Mouse (Mus musculus): ENCODE results near the gene Syt3. TPM values are rescaled to one million over a fixed set of nuclear protein-coding genes. Genes with fewer than 3 reads are reported as not detected.

Gene Syt3
- total and polyA plus RNA-seq, 2 experiments from 2014 or later, result 79.2 to 130 TPM

GRCm38 (mm10) chr7:44350957-44351711 lies 32.8 kb upstream of the Syt3 start:
- no peaks in the 10 kb centered on the region for H3K4me1 ChIP-seq (ENCODE audit: insufficient read depth, low read length)
- DNase-seq (ENCODE audit: low spot score) (peak; percentile 95), ATAC-seq (peak; percentile 60)
- peak overlapping the region; percentile 50 for H3K4me2 ChIP-seq (ENCODE audit: low read depth, low read length)
- TF ChIP-seq CTCF (IDR thresholded peaks at IDR 0.05; ENCODE audit: low read depth), result peak; percentile 96
- H3K36me3 ChIP-seq (ENCODE audit: insufficient read depth, low read length), result peaks cover 12% of the 10 kb centered on the region; the same call in 1 of the 2 replicates
- H3K4me3 ChIP-seq (ENCODE audit: low read length), result 0 out of 2 replicates have a peak overlapping the region, but pooled peaks have one; percentile 3
- H3K9me3 ChIP-seq (ENCODE audit: low read length), result no peaks in the 10 kb centered on the region
- WGBS, result 7% methylated on average over 25 of the region's 25 CpGs
- H3K27ac ChIP-seq, result peak overlapping the region; percentile 50
- H3K27me3 ChIP-seq (ENCODE audit: insufficient read depth, low read length), result peaks cover 27% of the 10 kb centered on the region; the same call in 1 of the 2 replicates
- H3K9ac ChIP-seq (replicated peaks; ENCODE audit: low read length), result peak overlapping the region; percentile 0; the same call in 1 of the 2 replicates

GRCm38 (mm10) chr7:44351881-44352749 lies 31.8 kb upstream of the Syt3 start:
- WGBS, result 11% methylated on average over 68 of the region's 71 CpGs
- 0 out of 2 replicates have a peak overlapping the region, but pooled peaks have one; percentile 27 for H3K4me2 ChIP-seq (ENCODE audit: low read depth, low read length)
- no peaks in the 10 kb centered on the region for H3K9me3 ChIP-seq (ENCODE audit: low read length)
- no peak overlapping the region for H3K4me3 ChIP-seq (ENCODE audit: low read length)
- H3K4me1 ChIP-seq (ENCODE audit: insufficient read depth, low read length), result no peaks in the 10 kb centered on the region
- ATAC-seq (no peak; the same call in 1 of the 2 replicates), DNase-seq (ENCODE audit: low spot score) (no peak)
- H3K27me3 ChIP-seq (ENCODE audit: insufficient read depth, low read length), result peaks cover 27% of the 10 kb centered on the region; the same call in 1 of the 2 replicates
- no peak overlapping the region for H3K27ac ChIP-seq
- H3K36me3 ChIP-seq (ENCODE audit: insufficient read depth, low read length), result 0 out of 2 replicates have a peak, but pooled peaks cover 9% of the 10 kb centered on the region
- no peak overlapping the region for H3K9ac ChIP-seq (replicated peaks; ENCODE audit: low read length)
- TF ChIP-seq CTCF (IDR thresholded peaks at IDR 0.05; ENCODE audit: low read depth), result no peak

- DNase-seq (ENCODE audit: low spot score), result peak; percentile 34
- ATAC-seq, result no peak
- 12% methylated on average over 67 of the region's 71 CpGs for WGBS
- no peak overlapping the region for H3K4me3 ChIP-seq (ENCODE audit: low read length)
- no peak for TF ChIP-seq CTCF (IDR thresholded peaks at IDR 0.05; ENCODE audit: low read depth)
- H3K9ac ChIP-seq (replicated peaks; ENCODE audit: low read length), result no peak overlapping the region
- no peaks in the 10 kb centered on the region for H3K9me3 ChIP-seq (ENCODE audit: low read length)
- H3K36me3 ChIP-seq (ENCODE audit: insufficient read depth, low read length), result 0 out of 2 replicates have a peak, but pooled peaks cover 4% of the 10 kb centered on the region
- H3K27ac ChIP-seq, result no peak overlapping the region
- H3K4me2 ChIP-seq (ENCODE audit: low read depth, low read length), result 0 out of 2 replicates have a peak overlapping the region, but pooled peaks have one; percentile 27
- H3K27me3 ChIP-seq (ENCODE audit: insufficient read depth, low read length), result peaks cover 27% of the 10 kb centered on the region; the same call in 1 of the 2 replicates
- H3K4me1 ChIP-seq (ENCODE audit: insufficient read depth, low read length), result no peaks in the 10 kb centered on the region
Measured at GRCm38 (mm10) chr7:44352750-44353600, 30.9 kb upstream of the Syt3 start.

GRCm38 (mm10) chr7:44353601-44354340 lies 30.1 kb upstream of the Syt3 start:
- no peaks in the 10 kb centered on the region for H3K9me3 ChIP-seq (ENCODE audit: low read length)
- H3K27ac ChIP-seq, result no peak overlapping the region
- no peaks in the 10 kb centered on the region for H3K4me1 ChIP-seq (ENCODE audit: insufficient read depth, low read length)
- no peak for DNase-seq (ENCODE audit: low spot score)
- no peak overlapping the region for H3K4me3 ChIP-seq (ENCODE audit: low read length)
- H3K27me3 ChIP-seq (ENCODE audit: insufficient read depth, low read length), result peaks cover 27% of the 10 kb centered on the region; the same call in 1 of the 2 replicates
- TF ChIP-seq CTCF (IDR thresholded peaks at IDR 0.05; ENCODE audit: low read depth), result no peak
- no peaks in the 10 kb centered on the region for H3K36me3 ChIP-seq (ENCODE audit: insufficient read depth, low read length)
- no peak overlapping the region for H3K4me2 ChIP-seq (ENCODE audit: low read depth, low read length)
- WGBS, result 8% methylated on average over 34 of the region's 35 CpGs
- no peak for ATAC-seq
- no peak overlapping the region for H3K9ac ChIP-seq (replicated peaks; ENCODE audit: low read length)

- Histone ChIP-seq H3K9me3 (ENCODE audit: low read length) (no peaks in the 10 kb centered on the region), H3K36me3 (ENCODE audit: insufficient read depth, low read length) (no peaks in the 10 kb centered on the region), H3K9ac (replicated peaks; ENCODE audit: low read length) (no peak overlapping the region), H3K27ac (no peak overlapping the region), H3K4me1 (ENCODE audit: insufficient read depth, low read length) (peaks cover 6% of the 10 kb centered on the region), H3K4me3 (ENCODE audit: low read length) (no peak overlapping the region), H3K4me2 (ENCODE audit: low read depth, low read length) (no peak overlapping the region), H3K27me3 (ENCODE audit: insufficient read depth, low read length) (peaks cover 27% of the 10 kb centered on the region; the same call in 1 of the 2 replicates)
- WGBS, result 35% methylated on average over 6 of the region's 6 CpGs
- no peak for TF ChIP-seq CTCF (IDR thresholded peaks at IDR 0.05; ENCODE audit: low read depth)
- DNase-seq (ENCODE audit: low spot score) (no peak), ATAC-seq (no peak)
Measured at GRCm38 (mm10) chr7:44355411-44355810, 28.5 kb upstream of the Syt3 start.
